Mouse (Mus musculus): ENCODE measurements around the gene Mgst2. TPM values are rescaled to one million over a fixed set of nuclear protein-coding genes. Genes with fewer than 3 reads are reported as not detected.

Mgst2 gene
- 0.03 and 0.04 TPM in 2 replicates for polyA plus RNA-seq (2012; rRNA removed)

GRCm38 (mm10) chr3:51660060-51660459 lies at the start of gene Mgst2:
Gene Mgst2 (plus strand): TSS chr3:51660360.

Other genes with a start within 250 kb of the Mgst2 start
- gene Naa15, start 245.2 kb upstream of the Mgst2 start, polyA plus RNA-seq (2012; rRNA removed): 26.7 and 28.2 TPM in 2 replicates
- 21.6 and 22.5 TPM in 2 replicates for gene Rab33b, start 176.4 kb upstream of the Mgst2 start, polyA plus RNA-seq (2012; rRNA removed)
- gene Setd7, start 99.5 kb upstream of the Mgst2 start, polyA plus RNA-seq (2012; rRNA removed): 13.4 and 14.6 TPM in 2 replicates

All from central nervous system, embryonic 18 days (tissue).